Mouse (Mus musculus): Measurements from ENCODE around the gene Oip5. TPM values are rescaled to one million over a fixed set of nuclear protein-coding genes. Genes with fewer than 3 reads are reported as not detected.
A peak's percentile ranks its signal among the peaks of the same experiment; 100 is the strongest.
"Not testable (repeated sequence)": the region's sequence is repeated elsewhere in the genome, so short reads cannot be mapped to it uniquely, and the experiment has no call there.

Oip5 gene
- 43.2 and 47.5 TPM in 2 replicates for polyA plus RNA-seq (2016; fragmentation: Nextera tagmentation; extraction: Ambion mirVana)

DNA sequence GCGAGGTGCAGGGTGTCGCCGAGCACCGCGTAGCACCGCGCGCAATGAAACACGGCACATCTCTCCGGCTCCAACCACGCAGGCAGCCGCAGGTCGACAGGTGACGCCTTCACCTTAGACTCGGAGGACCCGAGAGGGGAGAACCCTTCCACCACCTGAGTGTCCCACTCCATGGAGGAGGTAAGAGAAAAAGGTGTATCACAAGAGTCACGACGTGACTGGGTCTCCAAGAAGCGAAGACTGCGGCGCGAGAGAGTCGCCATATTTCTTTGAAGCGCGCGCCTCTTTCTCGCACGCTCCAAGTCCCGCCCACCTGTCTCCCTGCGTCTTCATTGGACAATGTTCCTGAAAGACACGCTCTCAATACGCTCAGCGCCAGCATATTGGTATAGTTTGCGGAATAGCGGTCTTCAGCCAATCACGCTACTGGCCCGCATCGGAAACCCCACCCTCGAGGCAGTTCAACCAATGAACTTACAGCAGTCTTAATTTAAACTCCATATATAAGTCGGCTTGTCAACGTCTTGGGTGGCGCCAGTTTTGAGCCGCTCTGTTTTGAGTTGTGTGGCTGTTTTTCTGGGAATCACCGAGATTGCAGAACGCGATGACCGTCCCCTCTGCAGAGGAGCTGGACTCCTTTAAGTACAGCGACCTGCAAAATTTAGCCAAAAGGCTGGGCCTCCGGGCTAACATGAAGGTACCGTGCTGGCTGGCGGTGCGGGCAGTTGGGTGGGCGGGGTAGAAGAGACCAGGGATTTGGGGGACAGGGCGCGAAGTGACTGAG, at the start of gene Oip5, which contains the start of gene Nusap1:
Oip5 (minus strand) TSS at position 271 of the 784 bp plus-strand sequence.
Nusap1 (plus strand) TSS at position 100 of the 784 bp plus-strand sequence.
- peak within 1 kb of the TSS; percentile 96 for H3K27ac ChIP-seq

DNA sequence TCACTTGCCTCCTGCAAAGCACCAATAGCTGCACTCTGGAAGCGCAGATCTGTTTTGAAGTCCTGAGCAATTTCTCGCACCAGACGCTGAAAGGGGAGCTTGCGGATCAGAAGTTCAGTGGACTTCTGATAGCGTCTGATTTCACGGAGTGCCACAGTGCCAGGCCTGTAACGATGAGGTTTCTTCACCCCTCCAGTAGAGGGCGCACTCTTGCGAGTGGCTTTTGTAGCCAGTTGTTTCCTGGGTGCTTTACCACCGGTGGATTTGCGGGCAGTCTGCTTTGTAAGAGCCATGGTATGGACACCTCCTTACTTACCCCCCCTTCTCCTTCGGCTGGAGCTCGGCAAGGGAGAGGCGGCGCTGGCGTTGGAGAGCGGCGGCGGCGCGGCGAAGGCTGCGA, 47.5 kb upstream of the Oip5 start:
- WGBS = 74% methylated on average over 22 of the region's 23 CpGs
- H3K27me3 ChIP-seq (ENCODE audit: poor library complexity, severe bottlenecking); H3K9me3 ChIP-seq; DNase-seq (ENCODE audit: extremely low spot score, low spot score); H3K36me3 ChIP-seq (replicated peaks); H3K4me3 ChIP-seq; H3K27ac ChIP-seq: not testable (repeated sequence)
- H3K4me1 ChIP-seq = peaks cover 15% of the 10 kb centered on the region

More for the DNA sequence above, at the start of gene Oip5, which contains the start of gene Nusap1:
- DNase-seq (ENCODE audit: extremely low spot score, low spot score) = peak; percentile 95
- Histone ChIP-seq H3K36me3 (replicated peaks) (peaks cover 33% of the 10 kb centered on the region), H3K4me3 (peak within 1 kb of the TSS; percentile 91), H3K9me3 (no peaks in the 10 kb centered on the region), H3K4me1 (peaks cover 35% of the 10 kb centered on the region), H3K27me3 (ENCODE audit: poor library complexity, severe bottlenecking) (no peaks in the 10 kb centered on the region)
- under 1% methylated on average over 55 of the region's 55 CpGs for WGBS

DNA sequence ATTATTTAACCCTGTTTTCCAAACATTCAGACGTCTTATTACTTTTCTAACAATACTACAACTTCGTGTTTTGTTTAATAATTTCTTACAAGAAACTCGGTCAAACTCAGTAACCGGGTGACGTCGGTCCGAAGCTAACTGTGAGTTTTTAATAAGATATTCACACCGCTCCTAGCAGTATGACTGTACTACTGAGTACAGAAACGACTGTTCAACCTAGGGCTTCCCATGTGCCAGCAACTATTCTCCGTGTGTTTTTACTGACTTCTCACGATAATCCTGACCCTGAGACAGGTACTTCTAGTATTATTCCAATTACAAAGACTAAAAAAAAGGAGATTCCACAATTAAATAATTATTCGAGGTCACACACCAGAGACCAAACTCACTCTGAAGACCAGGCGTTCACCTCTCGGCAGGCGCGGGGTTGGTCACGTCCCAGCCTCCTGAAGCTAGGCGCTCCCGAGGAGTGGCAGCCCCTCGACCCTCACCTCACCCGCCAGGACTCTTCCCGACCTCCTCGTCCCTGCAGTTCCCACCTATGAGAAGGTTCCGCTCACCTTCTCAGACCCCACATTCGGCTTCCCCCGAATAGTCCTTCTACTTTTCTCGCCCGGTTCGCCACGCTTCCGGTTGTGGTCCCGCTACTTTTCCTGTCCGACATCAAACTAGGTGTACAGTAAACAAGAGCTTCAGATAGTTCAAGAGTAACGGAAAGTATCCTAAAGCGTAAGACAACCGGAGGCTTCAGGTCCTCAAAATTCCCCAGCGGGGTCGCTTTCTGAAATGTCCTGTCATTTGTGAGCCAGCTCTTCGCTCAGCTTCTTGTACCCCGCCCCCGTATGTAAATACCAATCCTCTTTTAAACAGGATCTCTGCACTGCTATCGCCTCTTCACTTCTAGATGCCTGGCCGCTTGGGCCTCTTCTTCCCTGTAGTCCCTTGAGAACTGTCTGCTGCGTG, 44.2 kb upstream of the Oip5 start, which contains the start of gene Ndufaf1:
Ndufaf1 (minus strand) TSS at position 608 of the 963 bp plus-strand sequence.
- no peaks in the 10 kb centered on the region for H3K27me3 ChIP-seq (ENCODE audit: poor library complexity, severe bottlenecking)
- DNase-seq (ENCODE audit: extremely low spot score, low spot score) = peak; percentile 77
- H3K4me3 ChIP-seq = peak within 1 kb of the TSS; percentile 89
- H3K36me3 ChIP-seq (replicated peaks) = peaks cover 28% of the 10 kb centered on the region
- no peaks in the 10 kb centered on the region for H3K9me3 ChIP-seq
- WGBS = 2% methylated on average over 44 of the region's 44 CpGs
- H3K4me1 ChIP-seq = peaks cover 15% of the 10 kb centered on the region
- H3K27ac ChIP-seq = peak within 1 kb of the TSS; percentile 85

DNA sequence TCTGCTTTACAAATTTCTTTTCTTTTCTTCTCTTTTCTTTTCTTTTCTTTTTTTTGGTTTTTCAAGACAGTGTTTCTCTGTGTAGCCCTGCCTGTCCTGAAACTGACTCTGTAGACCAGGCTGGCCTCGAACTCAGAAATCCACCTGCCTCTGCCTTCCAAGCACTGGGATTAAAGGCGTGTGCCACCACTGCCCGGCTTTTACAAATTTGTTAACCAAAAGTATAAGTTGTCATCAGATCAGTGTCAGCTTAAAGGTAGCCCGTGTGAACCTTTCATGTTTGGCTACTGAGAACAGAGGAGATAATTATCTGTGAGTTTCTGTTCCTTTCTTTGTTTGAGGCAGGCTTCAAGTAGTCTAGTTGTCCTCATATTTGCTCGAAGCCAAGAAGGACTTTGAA, 26.0 kb upstream of the Oip5 start:
- WGBS = 94% methylated on average over 5 of the region's 5 CpGs
- Histone ChIP-seq H3K27ac (no peak overlapping the region), H3K4me1 (no peaks in the 10 kb centered on the region), H3K4me3 (no peak overlapping the region), H3K9me3 (no peaks in the 10 kb centered on the region), H3K27me3 (ENCODE audit: poor library complexity, severe bottlenecking) (no peaks in the 10 kb centered on the region), H3K36me3 (replicated peaks) (peaks cover 100% of the 10 kb centered on the region)
- DNase-seq (ENCODE audit: extremely low spot score, low spot score) = no peak

DNA sequence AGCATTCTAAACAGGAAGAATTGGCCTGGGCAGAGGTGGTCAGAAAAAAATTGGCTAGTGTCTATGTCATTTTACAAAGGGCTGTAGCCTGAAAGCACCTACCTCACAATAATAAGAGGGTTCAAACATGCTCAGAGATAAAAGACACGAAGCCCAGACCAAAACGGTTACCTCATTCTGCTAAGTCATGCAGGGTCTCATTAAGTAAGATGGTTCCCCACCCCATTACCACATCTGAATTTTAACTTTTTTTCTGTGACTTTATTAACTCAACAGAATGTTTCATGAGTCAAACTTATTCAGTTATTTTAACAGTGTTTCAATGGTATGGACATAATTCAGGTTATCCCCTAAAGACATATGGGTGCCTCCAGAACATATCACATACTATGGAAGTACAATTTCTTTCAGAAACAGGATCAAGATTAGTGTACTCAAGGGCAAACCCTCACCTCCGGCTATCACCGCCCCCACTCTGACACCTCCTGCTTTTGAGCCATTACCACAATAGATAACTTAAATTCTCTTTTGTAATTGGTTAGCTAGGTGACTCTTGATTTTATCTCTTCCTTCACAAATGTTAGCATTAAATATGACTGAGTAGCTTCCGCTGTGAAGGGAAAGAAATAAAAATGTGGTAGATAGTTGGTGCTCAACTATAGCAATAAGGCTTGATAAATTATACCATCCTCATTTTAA, 23.1 kb upstream of the Oip5 start:
- H3K27me3 ChIP-seq (ENCODE audit: poor library complexity, severe bottlenecking) = no peaks in the 10 kb centered on the region
- H3K4me3 ChIP-seq = no peak overlapping the region
- 95% methylated on average over 5 of the region's 5 CpGs for WGBS
- H3K36me3 ChIP-seq (replicated peaks) = peaks cover 100% of the 10 kb centered on the region
- no peaks in the 10 kb centered on the region for H3K4me1 ChIP-seq
- no peak overlapping the region for H3K27ac ChIP-seq
- DNase-seq (ENCODE audit: extremely low spot score, low spot score) = no peak
- no peaks in the 10 kb centered on the region for H3K9me3 ChIP-seq

DNA sequence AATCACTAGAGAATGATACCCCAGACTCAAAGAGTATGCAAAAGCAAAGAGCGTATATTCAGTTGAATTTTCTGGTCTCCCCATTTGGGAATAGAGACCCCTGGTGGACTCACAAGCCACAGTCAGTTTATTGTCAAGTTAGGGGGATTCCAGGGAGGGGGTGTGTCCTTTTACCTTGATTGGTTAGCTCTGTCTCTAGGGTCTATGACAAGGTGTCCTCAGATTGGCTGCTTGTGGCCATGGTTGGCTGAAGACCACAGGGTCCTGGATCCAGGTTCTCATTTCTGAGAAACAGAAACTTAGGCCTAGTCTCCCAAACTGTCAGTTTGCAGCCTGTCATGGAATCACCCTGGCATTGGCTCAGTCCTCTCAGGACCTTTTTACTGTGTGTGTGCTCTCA, 18.5 kb upstream of the Oip5 start:
- Histone ChIP-seq H3K4me3 (no peak overlapping the region), H3K27me3 (ENCODE audit: poor library complexity, severe bottlenecking) (no peaks in the 10 kb centered on the region), H3K9me3 (no peaks in the 10 kb centered on the region), H3K4me1 (no peaks in the 10 kb centered on the region), H3K36me3 (replicated peaks) (peaks cover 100% of the 10 kb centered on the region), H3K27ac (no peak overlapping the region)
- WGBS = 92% methylated on average over 1 of the region's 1 CpGs
- no peak for DNase-seq (ENCODE audit: extremely low spot score, low spot score)

DNA sequence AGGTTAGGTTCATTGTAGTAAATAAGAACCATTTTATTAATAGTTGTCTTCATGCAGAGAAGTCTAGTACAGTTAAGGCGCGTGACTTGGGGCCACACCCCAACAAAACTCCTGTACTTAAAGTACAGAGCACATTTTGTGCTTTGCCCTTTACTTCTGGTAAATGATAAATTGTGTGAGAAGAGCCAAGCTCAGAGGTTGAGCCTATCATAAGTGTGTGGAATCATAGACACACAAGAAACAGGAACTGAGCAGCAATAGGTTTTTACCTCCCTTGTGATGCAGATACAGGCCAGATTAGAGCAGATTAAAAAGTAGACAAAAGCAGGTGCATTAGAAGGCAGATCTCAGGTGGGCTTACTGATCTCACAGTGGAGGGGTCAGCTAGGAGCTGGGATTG, 3.0 kb upstream of the Oip5 start:
- Histone ChIP-seq H3K27me3 (ENCODE audit: poor library complexity, severe bottlenecking) (no peaks in the 10 kb centered on the region), H3K9me3 (no peaks in the 10 kb centered on the region), H3K4me1 (peaks cover 35% of the 10 kb centered on the region), H3K4me3 (peak overlapping the region; percentile 9; the same call in 1 of the 2 replicates), H3K27ac (no peak overlapping the region), H3K36me3 (replicated peaks) (peaks cover 45% of the 10 kb centered on the region)
- no peak for DNase-seq (ENCODE audit: extremely low spot score, low spot score)
- 99% methylated on average over 2 of the region's 2 CpGs for WGBS

DNA sequence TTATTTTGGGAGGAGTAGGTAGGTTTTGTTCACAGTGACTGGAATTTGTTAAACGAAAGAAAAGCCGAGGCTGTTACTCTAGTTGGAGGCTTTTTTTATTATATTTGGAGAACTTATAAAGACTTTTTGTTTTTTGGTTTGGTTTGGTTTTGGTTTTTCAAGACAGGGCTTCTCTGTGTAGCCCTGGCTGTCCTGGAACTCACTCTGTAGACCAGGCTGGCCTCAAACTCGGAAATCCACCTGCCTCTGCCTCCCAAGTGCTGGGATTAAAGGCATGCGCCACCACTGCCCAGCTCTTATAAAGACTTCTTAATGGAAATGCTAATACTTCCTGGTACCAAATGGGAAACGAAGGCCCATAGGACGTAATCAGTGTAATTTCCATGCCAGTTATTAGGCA, 733 bp upstream of the Oip5 start:
- Histone ChIP-seq H3K36me3 (replicated peaks) (peaks cover 33% of the 10 kb centered on the region), H3K27ac (peak overlapping the region; percentile 96), H3K4me3 (peak overlapping the region; percentile 91), H3K4me1 (peaks cover 35% of the 10 kb centered on the region)
- not testable (repeated sequence) for DNase-seq (ENCODE audit: extremely low spot score, low spot score); H3K27me3 ChIP-seq (ENCODE audit: poor library complexity, severe bottlenecking); H3K9me3 ChIP-seq
- WGBS = 33% methylated on average over 6 of the region's 6 CpGs

DNA sequence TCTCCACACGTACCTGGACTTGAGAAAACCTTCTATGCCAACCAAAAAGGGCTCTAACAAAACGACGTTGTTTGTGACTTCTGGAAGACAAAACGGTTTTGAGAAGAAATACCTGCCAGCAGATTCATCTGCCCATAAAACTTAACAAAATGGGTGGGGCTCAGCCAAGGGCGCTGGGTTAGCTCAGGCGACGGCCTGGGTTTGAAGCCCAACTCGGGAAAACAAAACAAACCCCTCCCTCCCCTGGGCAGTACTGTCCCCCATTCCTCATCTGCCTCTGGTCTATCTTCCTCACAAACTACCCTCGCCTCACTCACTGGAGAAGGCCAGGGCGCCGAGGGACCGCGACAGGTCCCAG, 449 bp downstream of the Oip5 start:
- H3K4me1 ChIP-seq = peaks cover 35% of the 10 kb centered on the region
- peaks cover 34% of the 10 kb centered on the region for H3K36me3 ChIP-seq (replicated peaks)
- WGBS = 1% methylated on average over 13 of the region's 13 CpGs
- H3K9me3 ChIP-seq = no peaks in the 10 kb centered on the region
- DNase-seq (ENCODE audit: extremely low spot score, low spot score) = no peak
- H3K27ac ChIP-seq = peak overlapping the region; percentile 96
- no peaks in the 10 kb centered on the region for H3K27me3 ChIP-seq (ENCODE audit: poor library complexity, severe bottlenecking)
- H3K4me3 ChIP-seq = peak overlapping the region; percentile 91

DNA sequence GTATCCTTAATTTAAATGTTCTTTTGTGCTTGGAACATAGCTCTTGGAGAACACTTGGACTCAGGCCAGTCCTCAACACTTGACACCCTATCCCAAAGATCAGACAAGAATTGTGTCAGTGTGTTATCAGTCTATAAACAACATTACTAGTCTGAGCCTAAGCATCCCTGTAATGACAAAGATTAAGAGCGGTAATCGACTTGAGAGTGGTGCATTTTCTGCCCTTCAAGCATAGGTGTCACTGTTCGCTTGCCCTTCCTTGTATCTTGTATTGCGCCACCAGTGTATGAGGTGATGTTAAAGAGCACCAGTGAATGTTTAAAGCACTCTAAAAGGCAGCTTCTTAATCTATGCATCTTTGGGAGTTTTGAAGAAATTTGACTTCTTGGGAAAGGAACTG, 11.2 kb downstream of the Oip5 start:
- no peaks in the 10 kb centered on the region for H3K4me1 ChIP-seq
- no peak overlapping the region for H3K27ac ChIP-seq
- WGBS = 96% methylated on average over 4 of the region's 4 CpGs
- H3K36me3 ChIP-seq (replicated peaks) = peaks cover 98% of the 10 kb centered on the region
- no peaks in the 10 kb centered on the region for H3K9me3 ChIP-seq
- H3K4me3 ChIP-seq = no peak overlapping the region
- DNase-seq (ENCODE audit: extremely low spot score, low spot score) = no peak
- H3K27me3 ChIP-seq (ENCODE audit: poor library complexity, severe bottlenecking) = no peaks in the 10 kb centered on the region

DNA sequence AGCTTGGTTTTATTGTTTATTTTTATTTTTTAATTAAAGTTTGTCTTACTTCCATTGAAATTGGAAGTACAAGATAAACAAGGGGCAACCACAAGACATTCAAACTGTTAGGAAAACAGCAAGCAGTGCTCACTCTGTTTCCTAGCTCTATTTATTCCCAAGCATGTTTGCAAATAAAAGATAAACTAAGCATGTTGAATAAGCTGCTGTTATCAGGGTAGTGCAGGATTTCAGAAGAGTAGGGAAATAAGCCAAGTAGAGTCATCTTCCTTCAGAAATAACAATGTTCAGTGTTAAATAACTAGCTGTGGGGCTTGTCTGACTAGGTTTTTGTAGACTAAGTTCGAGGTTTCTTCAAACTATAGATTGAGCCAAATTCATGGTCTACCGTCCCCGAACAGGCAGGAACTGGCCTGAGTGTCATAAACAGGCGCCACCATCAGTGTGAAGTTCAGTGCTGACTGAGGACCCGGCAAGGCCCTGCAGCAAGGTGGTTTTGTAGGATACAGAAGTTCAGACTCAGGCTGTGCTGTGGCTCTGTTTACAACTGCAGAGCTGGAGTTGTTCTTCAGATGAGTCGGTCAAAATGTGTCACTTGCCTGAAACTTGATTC, 12.8 kb downstream of the Oip5 start:
- Histone ChIP-seq H3K9me3 (no peaks in the 10 kb centered on the region), H3K27me3 (ENCODE audit: poor library complexity, severe bottlenecking) (no peaks in the 10 kb centered on the region), H3K27ac (no peak overlapping the region), H3K4me1 (no peaks in the 10 kb centered on the region), H3K36me3 (replicated peaks) (peaks cover 96% of the 10 kb centered on the region), H3K4me3 (no peak overlapping the region)
- no peak for DNase-seq (ENCODE audit: extremely low spot score, low spot score)
- WGBS = 88% methylated on average over 6 of the region's 6 CpGs

DNA sequence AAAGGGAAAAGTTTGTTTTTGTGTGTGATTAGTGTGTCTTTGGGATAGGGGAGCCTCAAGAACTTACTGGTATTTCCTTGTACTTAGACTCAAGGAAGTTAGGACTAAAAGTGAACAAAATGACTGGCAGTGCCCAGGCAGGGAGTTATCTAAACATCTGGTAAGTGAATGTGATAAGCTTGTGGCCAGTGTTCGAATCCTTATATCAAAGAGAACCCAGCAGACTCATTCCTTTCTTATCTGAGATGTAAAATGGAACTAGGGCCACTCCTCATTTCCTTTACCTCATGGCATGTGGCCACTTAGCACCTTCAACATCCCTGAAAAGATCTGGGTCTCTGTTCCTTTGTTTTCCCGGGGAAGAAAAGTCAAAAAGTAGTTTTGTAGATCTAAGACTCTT, 14.4 kb downstream of the Oip5 start:
- WGBS = 86% methylated on average over 2 of the region's 2 CpGs
- Histone ChIP-seq H3K4me3 (no peak overlapping the region), H3K27ac (no peak overlapping the region), H3K4me1 (no peaks in the 10 kb centered on the region), H3K27me3 (ENCODE audit: poor library complexity, severe bottlenecking) (no peaks in the 10 kb centered on the region), H3K9me3 (no peaks in the 10 kb centered on the region), H3K36me3 (replicated peaks) (peaks cover 96% of the 10 kb centered on the region)
- no peak for DNase-seq (ENCODE audit: extremely low spot score, low spot score)

Measured in forebrain, embryonic 10.5 days (tissue).